Mouse (Mus musculus): ENCODE data around the gene Actr1a. TPM values are rescaled to one million over a fixed set of nuclear protein-coding genes. Genes with fewer than 3 reads are reported as not detected.

Actr1a gene
- polyA plus RNA-seq, 1 experiment from 2014 or later: 126 TPM

DNA sequence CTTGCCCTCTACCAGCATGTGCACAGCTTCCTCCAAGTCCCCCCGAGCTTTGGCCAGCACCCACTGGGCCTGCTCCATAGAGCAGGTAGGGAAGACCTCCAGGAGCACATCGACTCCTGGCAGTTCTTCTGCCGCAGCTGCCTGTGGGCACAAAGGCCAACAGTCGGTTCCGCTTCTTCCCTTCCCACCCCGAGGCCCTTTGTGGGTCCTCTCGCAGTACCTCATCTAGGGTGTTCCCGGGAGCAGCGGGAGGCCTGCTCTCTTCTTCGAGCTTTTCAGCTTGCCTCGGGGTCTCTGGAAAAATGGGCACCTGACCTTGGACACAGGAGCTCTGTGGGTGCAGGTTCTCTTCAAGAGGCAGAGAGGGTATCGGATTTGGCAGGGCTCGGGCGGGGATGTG, 64.2 kb downstream of the Actr1a start:
- H3K9me3 ChIP-seq (ENCODE audit: control insufficient read depth, low read length): no peaks in the 10 kb centered on the region
- 90% methylated on average over 14 of the region's 14 CpGs for WGBS
- peaks cover 13% of the 10 kb centered on the region for H3K27me3 ChIP-seq (ENCODE audit: control insufficient read depth, insufficient read depth, low read length)
- no peak for ATAC-seq (ENCODE audit: insufficient number of reproducible peaks, insufficient read depth, low FRiP score, low read depth)
- H3K4me2 ChIP-seq (ENCODE audit: low read length): no peak overlapping the region
- H3K4me3 ChIP-seq (ENCODE audit: control insufficient read depth in 1 of 2, insufficient read depth in 1 of 2, low read depth in 1 of 2, low read length in 2 of 2): no peak overlapping the region
- H3K36me3 ChIP-seq (ENCODE audit: control insufficient read depth, insufficient read depth, low read length): peaks cover 25% of the 10 kb centered on the region
- no peak overlapping the region for H3K27ac ChIP-seq (replicated peaks in 1 of 2; ENCODE audit: control insufficient read depth in 1 of 2, insufficient read depth in 1 of 2, low read depth in 2 of 2, low read length in 2 of 2)
- peaks cover 8 to 19% of the 10 kb centered on the region in 2 experiments for H3K4me1 ChIP-seq (ENCODE audit: control insufficient read depth in 2 of 2, insufficient read depth in 2 of 2, low read length in 2 of 2)
- H3K9ac ChIP-seq (ENCODE audit: low read length): no peak overlapping the region

DNA sequence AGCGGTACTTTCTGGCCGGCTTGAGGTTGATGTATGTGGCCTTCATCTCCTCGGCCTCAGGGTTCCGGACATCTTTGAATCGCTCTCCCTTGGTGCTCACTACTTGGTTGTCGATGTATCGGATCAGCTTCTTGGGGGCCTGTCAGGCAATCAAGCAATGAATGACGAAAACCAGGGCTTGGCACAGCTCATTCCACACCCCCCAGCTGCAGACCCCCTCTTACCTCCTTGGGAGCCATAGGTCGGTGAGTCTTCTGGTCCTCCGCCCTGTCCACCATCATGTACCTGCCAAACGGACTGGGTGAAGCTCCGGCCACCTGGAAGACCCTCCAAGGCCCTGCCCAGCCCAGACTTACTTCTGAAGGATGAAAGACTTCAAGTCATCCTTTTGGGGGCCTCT, 64.9 kb downstream of the Actr1a start:
- Histone ChIP-seq H3K4me1 (ENCODE audit: control insufficient read depth in 2 of 2, insufficient read depth in 2 of 2, low read length in 2 of 2) (peaks cover 8 to 19% of the 10 kb centered on the region in 2 experiments), H3K27me3 (ENCODE audit: control insufficient read depth, insufficient read depth, low read length) (peaks cover 20% of the 10 kb centered on the region), H3K9ac (ENCODE audit: low read length) (no peak overlapping the region), H3K36me3 (ENCODE audit: control insufficient read depth, insufficient read depth, low read length) (peaks cover 25% of the 10 kb centered on the region), H3K27ac (replicated peaks in 1 of 2; ENCODE audit: control insufficient read depth in 1 of 2, insufficient read depth in 1 of 2, low read depth in 2 of 2, low read length in 2 of 2) (no peak overlapping the region), H3K9me3 (ENCODE audit: control insufficient read depth, low read length) (no peaks in the 10 kb centered on the region), H3K4me2 (ENCODE audit: low read length) (no peak overlapping the region), H3K4me3 (ENCODE audit: control insufficient read depth in 1 of 2, insufficient read depth in 1 of 2, low read depth in 1 of 2, low read length in 2 of 2) (no peak overlapping the region)
- WGBS: 89% methylated on average over 12 of the region's 12 CpGs
- no peak for ATAC-seq (ENCODE audit: insufficient number of reproducible peaks, insufficient read depth, low FRiP score, low read depth)

DNA sequence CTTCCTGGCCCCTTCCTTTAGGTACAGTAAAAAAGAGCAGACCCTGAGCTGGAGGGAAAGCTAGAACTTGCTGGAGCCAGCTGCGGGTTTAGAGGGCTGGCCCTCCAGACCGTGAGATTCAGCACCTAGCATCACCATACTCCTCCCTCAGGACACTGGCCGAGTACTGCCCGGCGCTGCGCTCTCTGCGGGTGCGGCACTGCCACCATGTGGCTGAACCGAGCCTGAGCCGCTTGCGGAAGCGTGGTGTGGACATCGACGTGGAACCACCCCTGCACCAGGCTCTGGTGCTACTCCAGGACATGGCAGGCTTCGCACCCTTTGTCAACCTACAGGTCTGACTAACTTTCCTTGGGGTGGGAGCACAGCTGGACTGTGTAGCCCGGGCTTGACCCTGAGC, 65.6 kb downstream of the Actr1a start:
- peaks cover 25% of the 10 kb centered on the region for H3K36me3 ChIP-seq (ENCODE audit: control insufficient read depth, insufficient read depth, low read length)
- no peak for ATAC-seq (ENCODE audit: insufficient number of reproducible peaks, insufficient read depth, low FRiP score, low read depth)
- no peak overlapping the region for H3K27ac ChIP-seq (replicated peaks in 1 of 2; ENCODE audit: control insufficient read depth in 1 of 2, insufficient read depth in 1 of 2, low read depth in 2 of 2, low read length in 2 of 2)
- H3K9me3 ChIP-seq (ENCODE audit: control insufficient read depth, low read length): no peaks in the 10 kb centered on the region
- peaks cover 8 to 19% of the 10 kb centered on the region in 2 experiments for H3K4me1 ChIP-seq (ENCODE audit: control insufficient read depth in 2 of 2, insufficient read depth in 2 of 2, low read length in 2 of 2)
- H3K27me3 ChIP-seq (ENCODE audit: control insufficient read depth, insufficient read depth, low read length): peaks cover 27% of the 10 kb centered on the region
- no peak overlapping the region for H3K9ac ChIP-seq (ENCODE audit: low read length)
- peak overlapping the region; percentile 100 for H3K4me2 ChIP-seq (ENCODE audit: low read length)
- no peak overlapping the region for H3K4me3 ChIP-seq (ENCODE audit: control insufficient read depth in 1 of 2, insufficient read depth in 1 of 2, low read depth in 1 of 2, low read length in 2 of 2)
- WGBS: 6% methylated on average over 16 of the region's 16 CpGs

- Histone ChIP-seq H3K9ac (ENCODE audit: low read length) (peak overlapping the region; percentile 66), H3K4me1 (ENCODE audit: control insufficient read depth in 2 of 2, insufficient read depth in 2 of 2, low read length in 2 of 2) (peaks cover 8 to 19% of the 10 kb centered on the region in 2 experiments), H3K4me2 (ENCODE audit: low read length) (peak overlapping the region; percentile 100), H3K9me3 (ENCODE audit: control insufficient read depth, low read length) (no peaks in the 10 kb centered on the region), H3K27me3 (ENCODE audit: control insufficient read depth, insufficient read depth, low read length) (peaks cover 35% of the 10 kb centered on the region), H3K4me3 (ENCODE audit: control insufficient read depth in 1 of 2, insufficient read depth in 1 of 2, low read depth in 1 of 2, low read length in 2 of 2) (peak overlapping the region; percentile 64 to 73), H3K27ac (replicated peaks in 1 of 2; ENCODE audit: control insufficient read depth in 1 of 2, insufficient read depth in 1 of 2, low read depth in 2 of 2, low read length in 2 of 2) (peak overlapping the region in 1 of 2 experiments; percentile 69; a peak in 2 of 4 replicates), H3K36me3 (ENCODE audit: control insufficient read depth, insufficient read depth, low read length) (peaks cover 25% of the 10 kb centered on the region)
- WGBS: 2% methylated on average over 54 of the region's 54 CpGs
- ATAC-seq (ENCODE audit: insufficient number of reproducible peaks, insufficient read depth, low FRiP score, low read depth): no peak
These were observed 66.4 kb downstream of the Actr1a start for GRCm38 (mm10) chr19:46329031-46329641.

- no peaks in the 10 kb centered on the region for H3K9me3 ChIP-seq (ENCODE audit: control insufficient read depth, low read length)
- H3K9ac ChIP-seq (ENCODE audit: low read length): peak within 1 kb of the TSS; percentile 66
- H3K4me2 ChIP-seq (ENCODE audit: low read length): peak within 1 kb of the TSS; percentile 100
- H3K4me1 ChIP-seq (ENCODE audit: control insufficient read depth in 2 of 2, insufficient read depth in 2 of 2, low read length in 2 of 2): peaks cover 8 to 19% of the 10 kb centered on the region in 2 experiments
- WGBS: under 1% methylated on average over 81 of the region's 81 CpGs
- H3K27me3 ChIP-seq (ENCODE audit: control insufficient read depth, insufficient read depth, low read length): peaks cover 43% of the 10 kb centered on the region
- ATAC-seq (ENCODE audit: insufficient number of reproducible peaks, insufficient read depth, low FRiP score, low read depth): peak; percentile 86
- H3K27ac ChIP-seq (replicated peaks in 1 of 2; ENCODE audit: control insufficient read depth in 1 of 2, insufficient read depth in 1 of 2, low read depth in 2 of 2, low read length in 2 of 2): peak within 1 kb of the TSS; percentile 69 to 81
- peak within 1 kb of the TSS; percentile 64 to 73 for H3K4me3 ChIP-seq (ENCODE audit: control insufficient read depth in 1 of 2, insufficient read depth in 1 of 2, low read depth in 1 of 2, low read length in 2 of 2)
- peaks cover 25% of the 10 kb centered on the region for H3K36me3 ChIP-seq (ENCODE audit: control insufficient read depth, insufficient read depth, low read length)
These were observed 67.2 kb downstream of the Actr1a start, which contains the start of gene Fbxl15 for GRCm38 (mm10) chr19:46328081-46329030. Gene Fbxl15, plus strand, starts transcription at chr19:46328184.

DNA sequence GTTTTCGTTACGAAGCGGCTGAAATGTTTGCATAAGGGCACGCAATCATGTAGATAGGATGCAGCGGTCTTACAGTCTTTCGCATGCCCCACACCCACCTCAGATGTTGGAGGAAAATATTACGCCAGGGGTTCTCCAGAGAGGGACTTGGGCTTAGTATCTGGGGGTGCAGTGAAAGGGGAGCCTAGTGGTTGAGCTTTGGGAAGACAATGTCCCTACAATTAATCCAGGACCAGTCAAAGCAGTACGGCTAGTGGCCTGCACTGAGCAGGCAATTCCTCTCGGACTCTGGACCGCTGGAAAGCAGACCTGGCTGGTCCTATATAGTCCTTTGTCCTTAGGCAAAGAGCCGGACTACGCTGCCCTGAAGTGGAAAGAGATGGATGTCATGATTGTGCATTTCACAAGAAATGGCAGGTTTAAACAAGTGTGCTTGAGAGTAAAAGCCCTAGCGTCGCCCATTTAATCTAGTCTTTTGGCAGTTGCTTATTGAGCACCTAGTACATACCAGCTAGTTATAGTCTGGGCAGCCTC, 68.0 kb downstream of the Actr1a start:
- H3K4me2 ChIP-seq (ENCODE audit: low read length): peak overlapping the region; percentile 100
- no peak for ATAC-seq (ENCODE audit: insufficient number of reproducible peaks, insufficient read depth, low FRiP score, low read depth)
- H3K27ac ChIP-seq (replicated peaks in 1 of 2; ENCODE audit: control insufficient read depth in 1 of 2, insufficient read depth in 1 of 2, low read depth in 2 of 2, low read length in 2 of 2): peak overlapping the region in 1 of 2 experiments; percentile 69; a peak in 1 of 4 replicates

More for the DNA sequence above, 68.0 kb downstream of the Actr1a start:
- WGBS: 27% methylated on average over 14 of the region's 14 CpGs
- Histone ChIP-seq H3K9ac (ENCODE audit: low read length) (no peak overlapping the region), H3K4me3 (ENCODE audit: control insufficient read depth in 1 of 2, insufficient read depth in 1 of 2, low read depth in 1 of 2, low read length in 2 of 2) (peak overlapping the region; percentile 64 to 73), H3K36me3 (ENCODE audit: control insufficient read depth, insufficient read depth, low read length) (peaks cover 23% of the 10 kb centered on the region), H3K9me3 (ENCODE audit: control insufficient read depth, low read length) (no peaks in the 10 kb centered on the region), H3K4me1 (ENCODE audit: control insufficient read depth in 2 of 2, insufficient read depth in 2 of 2, low read length in 2 of 2) (peaks cover 8 to 19% of the 10 kb centered on the region in 2 experiments), H3K27me3 (ENCODE audit: control insufficient read depth, insufficient read depth, low read length) (peaks cover 51% of the 10 kb centered on the region)

All from heart, embryonic 14.5 days (tissue).